Mouse (Mus musculus): ENCODE measurements at regions not wholly inside any gene's neighbourhood (a gene's known extent, or its start where the extent isn't known, plus 50 kb on each side); places are given as distances from the start of the nearest gene placed in this dataset. TPM values are rescaled to one million over a fixed set of nuclear protein-coding genes. Genes with fewer than 3 reads are reported as not detected.

DNA sequence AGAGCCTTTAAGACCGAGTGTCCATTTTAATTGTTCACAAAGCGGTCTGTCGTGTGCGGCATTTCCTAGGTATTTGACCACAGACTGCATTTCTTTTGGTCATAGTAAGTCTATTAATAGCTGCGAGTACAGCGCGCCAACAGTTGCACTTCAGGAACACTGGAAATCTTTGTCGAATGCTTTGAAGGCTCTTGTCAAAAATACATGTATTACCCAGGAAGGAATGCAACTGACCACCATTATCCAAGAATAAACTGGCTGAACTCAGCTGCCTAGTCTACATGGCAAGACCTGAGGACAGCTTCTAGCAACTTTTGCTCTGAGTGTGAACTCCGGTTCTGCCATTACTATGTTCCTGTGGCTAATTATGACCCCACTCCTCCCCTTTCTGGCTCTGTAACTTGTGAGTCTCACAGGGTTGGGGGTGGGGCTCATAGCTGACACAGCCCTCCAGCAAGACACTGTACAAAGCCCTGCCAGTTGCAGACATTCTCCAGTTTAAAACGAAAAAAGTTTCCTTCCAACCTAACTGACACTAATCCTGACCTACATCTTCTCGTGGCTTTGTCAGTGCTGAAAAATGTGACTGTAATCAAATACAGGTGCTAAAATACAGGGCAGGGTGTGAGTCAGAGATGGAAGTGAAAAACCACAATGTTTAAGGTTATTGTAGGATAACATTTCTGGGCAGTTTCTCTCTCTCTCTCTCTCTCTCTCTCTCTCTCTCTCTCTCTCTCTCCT is 73.2 kb upstream of the Kif2a start:
- no peak for DNase-seq (ENCODE audit: low spot score)

DNA sequence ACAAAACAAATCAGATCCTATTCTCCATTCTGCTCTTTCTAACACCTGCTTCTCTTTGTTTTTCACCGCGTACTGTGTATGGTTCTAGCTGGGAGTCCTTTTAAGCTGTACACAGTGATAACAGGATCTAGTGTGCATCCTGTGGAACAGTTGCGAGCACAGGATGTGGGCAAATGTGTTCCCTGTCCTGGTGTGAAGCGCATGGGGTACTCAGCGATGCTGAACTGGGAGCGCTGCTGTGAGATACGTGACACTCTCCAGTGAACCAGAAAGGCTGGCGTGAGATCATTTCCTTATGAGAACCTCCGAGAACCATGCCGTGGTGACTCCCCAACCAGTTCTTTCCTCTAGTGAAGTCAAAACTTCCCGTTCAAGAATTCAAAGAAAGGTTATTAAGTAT is 72.6 kb upstream of the Kif2a start:
- no peak for DNase-seq (ENCODE audit: low spot score)

DNA sequence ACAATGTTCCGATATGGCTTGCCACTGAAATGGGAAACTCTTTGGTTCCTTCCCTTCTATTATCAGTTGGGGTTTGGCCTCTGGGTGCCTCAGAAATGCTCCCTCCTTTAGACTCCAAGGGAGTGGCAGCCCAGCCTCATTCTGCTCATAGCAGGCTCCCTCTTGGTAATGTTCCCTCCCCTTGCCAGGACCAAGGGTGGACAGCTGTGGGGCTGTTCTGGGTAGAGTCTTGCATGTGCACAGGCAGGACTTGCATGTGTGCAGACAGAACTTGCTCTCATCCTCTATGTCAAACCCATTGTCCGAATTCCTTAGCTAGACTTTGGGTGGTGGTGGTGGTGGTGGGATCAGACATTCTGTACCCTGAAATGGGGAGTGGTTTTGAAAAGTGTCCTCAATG is 71.8 kb upstream of the Kif2a start:
- DNase-seq (ENCODE audit: low spot score), result no peak

DNA sequence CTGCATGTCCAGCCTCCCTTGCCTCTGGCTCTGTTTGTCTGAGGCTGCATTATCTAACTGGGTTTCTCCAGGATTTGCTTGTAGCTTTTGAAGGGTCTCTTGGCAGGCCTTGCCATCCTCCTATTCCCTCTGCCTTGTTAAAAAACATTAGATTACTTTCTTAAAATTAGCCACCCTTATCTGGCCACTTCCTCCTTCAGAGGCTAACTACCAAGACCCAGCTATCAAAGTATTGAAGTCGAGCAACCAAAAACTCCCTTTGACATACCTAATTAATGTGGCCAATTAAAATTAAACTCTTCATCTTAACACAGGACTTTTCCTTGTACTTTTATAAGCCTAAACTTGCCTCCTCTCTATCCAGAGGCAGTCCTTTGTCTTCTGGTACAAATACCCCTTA is 66.3 kb upstream of the Kif2a start:
- DNase-seq (ENCODE audit: low spot score), result no peak

DNA sequence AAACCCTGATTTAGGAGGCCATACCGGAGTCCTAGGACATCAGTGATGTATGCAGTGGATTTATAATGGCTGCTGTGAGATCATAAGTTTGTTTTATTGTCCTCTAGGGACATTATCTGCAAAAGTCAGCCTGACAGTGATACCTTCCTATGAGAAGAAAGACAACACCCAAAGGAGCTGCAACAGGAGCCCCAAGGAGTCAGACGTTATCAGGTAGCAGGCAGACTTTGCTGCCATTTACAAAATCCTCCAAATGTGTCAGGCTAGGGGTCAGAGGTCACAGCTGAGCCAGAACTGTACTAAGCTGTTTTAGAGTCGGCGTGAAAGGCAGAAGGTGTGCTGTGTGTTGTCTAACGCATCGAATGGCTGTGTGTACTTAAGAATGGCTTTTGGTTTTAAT is 65.4 kb upstream of the Kif2a start:
- DNase-seq (ENCODE audit: low spot score), result no peak

DNA sequence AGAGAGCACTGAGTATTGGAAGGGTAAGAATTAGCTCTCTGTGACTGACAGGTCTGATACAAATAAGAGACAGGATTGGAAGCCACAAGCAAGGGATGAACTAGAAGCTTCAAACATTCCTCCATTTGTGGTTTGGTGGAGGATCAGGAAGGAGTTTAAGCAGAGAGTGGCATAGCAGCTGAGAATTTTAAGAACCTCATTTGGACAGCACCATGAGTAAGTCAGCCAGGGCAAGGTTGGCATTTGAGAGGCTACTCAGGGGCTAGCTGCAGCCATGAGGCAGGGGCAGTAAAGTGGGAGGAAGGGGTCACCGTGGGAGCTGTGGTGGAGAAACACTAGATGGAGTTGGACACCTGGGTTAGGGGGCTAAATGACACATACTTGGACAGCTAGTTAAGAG is 56.2 kb upstream of the Kif2a start:
- DNase-seq (ENCODE audit: low spot score), result no peak

DNA sequence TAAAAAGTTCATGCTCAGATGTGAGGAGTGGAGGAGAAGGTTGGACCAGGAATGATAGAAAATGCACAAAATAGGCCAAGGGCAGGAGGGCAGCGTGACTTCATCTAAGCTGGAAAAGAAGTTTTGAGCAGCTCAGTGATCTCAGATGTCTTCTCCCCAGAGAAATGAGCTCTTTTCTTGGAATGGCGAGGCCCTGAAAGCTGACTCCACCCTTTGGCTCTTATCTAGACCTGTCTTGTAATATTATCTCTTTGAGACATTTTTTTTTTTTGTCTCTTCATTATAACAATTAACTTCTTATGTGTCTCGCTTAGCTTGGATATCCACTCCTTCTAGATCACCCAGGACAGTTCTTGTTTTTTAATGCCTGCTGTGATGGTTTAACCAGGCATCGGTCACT is 53.0 kb upstream of the Kif2a start:
- peak; percentile 55 for DNase-seq (ENCODE audit: low spot score)

DNA sequence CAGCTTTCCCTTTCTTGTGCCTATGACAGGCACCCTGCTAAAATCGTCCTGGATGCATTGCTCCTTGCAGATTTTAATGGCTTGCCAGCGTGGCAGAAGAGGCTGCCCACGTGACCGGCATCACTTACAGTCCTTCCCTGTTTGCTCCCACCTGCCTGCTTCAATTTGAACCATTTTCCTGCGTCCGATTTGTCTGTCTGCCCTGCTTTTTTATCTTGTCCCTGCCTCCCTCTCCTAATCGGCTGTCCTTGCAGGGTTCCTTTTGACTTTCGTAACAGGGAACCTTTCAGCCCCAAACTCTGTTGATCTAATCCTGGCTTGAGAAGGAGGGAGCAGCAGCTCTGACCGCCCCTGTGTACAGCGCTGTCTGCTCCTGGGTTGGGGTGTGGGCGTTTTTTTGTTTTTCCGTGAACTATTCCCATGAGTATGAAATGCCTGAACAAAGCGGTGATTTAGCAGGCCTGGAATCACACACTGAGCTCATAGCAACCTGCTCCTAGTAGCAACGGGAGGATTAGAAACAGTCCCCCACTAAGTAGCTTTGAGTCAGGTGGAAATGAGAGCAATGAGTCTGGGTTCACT is 51.2 kb upstream of the Kif2a start:
- peak; percentile 17 for DNase-seq (ENCODE audit: low spot score)

DNA sequence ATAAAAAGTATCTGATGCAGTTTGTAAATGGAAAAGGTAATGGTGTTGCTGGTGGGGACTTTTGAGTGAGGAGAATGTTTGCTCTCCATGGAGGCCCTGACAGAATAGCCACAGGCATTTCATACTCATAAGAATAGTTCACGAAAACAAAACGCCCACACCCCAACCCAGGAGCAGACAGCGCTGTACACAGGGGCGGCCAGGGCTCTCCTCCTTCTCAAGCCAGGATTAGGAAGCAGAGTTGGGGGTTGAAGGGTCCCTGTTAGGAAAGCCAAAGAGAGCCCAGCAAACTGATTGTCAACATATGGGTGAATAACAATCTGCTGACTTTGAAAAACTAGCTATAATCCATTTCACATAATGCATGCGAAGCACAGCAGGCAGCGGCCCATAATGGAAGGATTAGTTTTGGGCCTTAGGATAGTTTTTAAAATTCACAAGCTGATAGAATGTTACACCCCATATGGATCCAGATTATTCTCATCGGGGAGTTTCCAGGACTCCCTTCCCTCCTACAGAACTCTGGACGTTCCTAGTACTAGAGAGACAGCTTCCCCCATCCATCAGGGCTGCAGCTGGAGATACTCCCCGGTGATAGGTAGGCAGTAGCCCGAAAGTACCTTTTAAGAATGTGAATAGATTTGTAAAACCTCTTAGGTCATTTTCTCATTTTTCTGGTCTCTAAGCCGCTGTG is 50.6 kb upstream of the Kif2a start:
- DNase-seq (ENCODE audit: low spot score), result no peak

Small RNA genes lying in the stretch of these regions (microRNA-seq; reads per million reads assigned to microRNA genes)
- not detected for gene Gm22118
